18 mouse cellular contexts compared by ENCODE assay signal in genomic region chr14:24098828-24099227, GRCm38 (mm10).
DNase-seq lines count a peak whose midpoint lies in the region; ATAC-seq and TF ChIP-seq lines count a peak whose summit lies in the region.
"Had no signal": no experiment of that assay in that cellular context is flagged by ENCODE, and none has a peak within 500 bp of the region (broad histone marks: within the 10 kb centered on the region; RNA-seq: fewer than 3 reads in every experiment).

No protein-coding gene starts in this region.

- peak; percentile 85 for DNase-seq in heart, adult 11 months
- no peak for DNase-seq in heart, adult 9 months (ENCODE audit: low spot score in 2 of 2)
- DNase-seq in lung, adult 2 months: peak; percentile 5
- peak; percentile 64 for DNase-seq in lung, postnatal 10 days
- DNase-seq in lung, postnatal 4 days: peak; percentile 48 to 67
- no peak for DNase-seq in layer of hippocampus, postnatal 25 days (ENCODE audit: extremely low spot score in 1 of 2, low spot score in 1 of 2)
- DNase-seq: adrenal gland, postnatal 10 days; B cell, adult 2 months; cerebellum, adult 11-12 months; cerebellum, adult 9-10 months; cerebellum, postnatal 36 days; forebrain, postnatal 0 days; gastrocnemius, postnatal 14 days; heart, postnatal 36 days had no signal

- no peak for ATAC-seq in megakaryocyte progenitor cell, adult 5-6 weeks (replicated peaks; ENCODE audit: poor library complexity)
- ATAC-seq: forebrain, embryonic 13.5 days; forebrain, postnatal 0 days had no signal

- WGBS in lung, adult 2 months: 44% methylated on average over 4 of the region's 4 CpGs

- no peak for TF ChIP-seq POLR2A in lung, adult 2 months (IDR thresholded peaks at IDR 0.05; ENCODE audit: borderline replicate concordance, extremely low read depth, low read depth, low read length)

- no peak overlapping the region for H3K4me3 ChIP-seq in lung, adult 2 months (replicated peaks; ENCODE audit: extremely low read depth, low read depth, low read length)
- H3K4me3 ChIP-seq: embryonic facial prominence, embryonic 10.5 days; forebrain, embryonic 13.5 days; heart, embryonic 13.5 days had no signal

- 0 out of 2 replicates have a peak, but pooled peaks cover 3% of the 10 kb centered on the region for H3K4me1 ChIP-seq in lung, adult 2 months (ENCODE audit: control insufficient read depth, insufficient read depth, low read length)
- H3K4me1 ChIP-seq: embryonic facial prominence, embryonic 10.5 days; forebrain, embryonic 13.5 days had no signal

- no peak for TF ChIP-seq CTCF in lung, adult 2 months (IDR thresholded peaks at IDR 0.05; ENCODE audit: insufficient read depth, low read length)

Comparison
In these comparisons a context has a peak if more than half of its experiments do, and no peak if none do; other contexts are left out.
1. DNase-seq: peak in heart, adult 11 months (single experiment), lung, adult 2 months (single experiment), lung, postnatal 10 days (single experiment) and lung, postnatal 4 days (2 of 2); none in heart, adult 9 months (0 of 2) and layer of hippocampus, postnatal 25 days (0 of 2).